Mouse (Mus musculus) lung, embryonic 16.5 days (tissue): ENCODE data around the gene B4galt5. TPM values are rescaled to one million over a fixed set of nuclear protein-coding genes. Genes with fewer than 3 reads are reported as not detected.

ENCODE experiments used
- ATAC-seq: fragments of 200-750 bp; cut with Nextera tagmentation; 2 replicates; pipeline ENCODE4 v1.8.0; 2017; ENCODE audit warnings: low read depth, mild to moderate bottlenecking, moderate library complexity
- H3K27ac ChIP-seq: fragments of 300-500 bp; sonication (generic); 2 replicates; pipeline ENCODE4 v1.5.1; 2014; ENCODE audit warnings: mild to moderate bottlenecking, control low read depth, low read length
- H3K27me3 ChIP-seq: fragments of 300-500 bp; sonication (generic); 2 replicates; pipeline ENCODE4 v1.6.1; 2014; ENCODE audit warnings: low read depth, low read length, mixed read lengths; ENCODE audit not compliant: control insufficient read depth, insufficient read depth
- H3K36me3 ChIP-seq: fragments of 300-500 bp; sonication (generic); 2 replicates; pipeline ENCODE4 v1.6.1; 2014; ENCODE audit warnings: low read length; ENCODE audit not compliant: control insufficient read depth, insufficient read depth
- H3K4me1 ChIP-seq: fragments of 300-500 bp; sonication (generic); replicated peaks from 2 replicates; pipeline ENCODE4 v1.6.1; 2014; ENCODE audit warnings: low read length, mixed read lengths; ENCODE audit not compliant: control insufficient read depth, insufficient read depth
- H3K4me2 ChIP-seq: fragments of 300-500 bp; sonication (generic); 2 replicates; pipeline ENCODE4 v1.6.1; 2014; ENCODE audit warnings: low read depth, low read length, control low read depth
- H3K4me3 ChIP-seq: fragments of 300-500 bp; sonication (generic); 2 replicates; pipeline ENCODE4 v1.5.1; 2014; ENCODE audit warnings: mild to moderate bottlenecking, low read length, control low read depth
- H3K9ac ChIP-seq: fragments of 300-500 bp; sonication (generic); 2 replicates; pipeline ENCODE4 v1.6.1; 2014; ENCODE audit warnings: low read length, control low read depth
- H3K9me3 ChIP-seq: fragments of 300-500 bp; sonication (generic); 2 replicates; pipeline ENCODE4 v1.6.1; 2016; ENCODE audit warnings: low read length; ENCODE audit not compliant: control insufficient read depth
- WGBS: fragments of 180-500 bp; shearing (Covaris S2); extraction: QIAGEN DNeasy Blood & Tissue Kit; methylation state at CpG from one replicate; pipeline ENCODE4 v1.1.7; 2014; 5-methylcytosine and 5-hydroxymethylcytosine counted together
- polyA plus RNA-seq: library from polyadenylated mRNA; unstranded; fragments of >200 nt; fragmentation: Nextera tagmentation; extraction: Ambion mirVana; gene quantifications from 2 replicates; pipeline ENCODE4 v1.2.1, GENCODE M21; 2015

The B4galt5 gene
- polyA plus RNA-seq, 1 experiment from 2014 or later = 7.3 TPM

GRCm38 (mm10) chr2:167330581-167330980 is 18.4 kb downstream of the B4galt5 start:
- H3K27me3 ChIP-seq = no peaks in the 10 kb centered on the region
- H3K4me3 ChIP-seq = no peak overlapping the region
- 73% methylated on average over 5 of the region's 5 CpGs for WGBS
- no peak for ATAC-seq
- H3K9ac ChIP-seq = no peak overlapping the region
- H3K36me3 ChIP-seq = no peaks in the 10 kb centered on the region
- no peak overlapping the region for H3K27ac ChIP-seq
- no peak overlapping the region for H3K4me2 ChIP-seq
- H3K9me3 ChIP-seq = no peaks in the 10 kb centered on the region
- peaks cover 14% of the 10 kb centered on the region for H3K4me1 ChIP-seq

- H3K4me2 ChIP-seq = no peak overlapping the region
- no peaks in the 10 kb centered on the region for H3K27me3 ChIP-seq
- no peaks in the 10 kb centered on the region for H3K9me3 ChIP-seq
- no peak overlapping the region for H3K9ac ChIP-seq
- ATAC-seq = no peak
- 87% methylated on average over 9 of the region's 9 CpGs for WGBS
- H3K27ac ChIP-seq = no peak overlapping the region
- H3K36me3 ChIP-seq = no peaks in the 10 kb centered on the region
- H3K4me3 ChIP-seq = no peak overlapping the region
- H3K4me1 ChIP-seq = peaks cover 14% of the 10 kb centered on the region
Measured at GRCm38 (mm10) chr2:167329478-167330262, 19.3 kb downstream of the B4galt5 start.

- no peak for ATAC-seq
- WGBS = 64% methylated on average over 6 of the region's 6 CpGs
- Histone ChIP-seq H3K9me3 (no peaks in the 10 kb centered on the region), H3K4me3 (no peak overlapping the region), H3K4me2 (no peak overlapping the region), H3K27me3 (no peaks in the 10 kb centered on the region), H3K4me1 (peaks cover 15% of the 10 kb centered on the region), H3K27ac (no peak overlapping the region), H3K36me3 (no peaks in the 10 kb centered on the region), H3K9ac (no peak overlapping the region)
Measured at GRCm38 (mm10) chr2:167328340-167328739, 20.6 kb downstream of the B4galt5 start.

GRCm38 (mm10) chr2:167326582-167326981 is 22.4 kb downstream of the B4galt5 start:
- Histone ChIP-seq H3K9me3 (no peaks in the 10 kb centered on the region), H3K4me2 (no peak overlapping the region), H3K27me3 (no peaks in the 10 kb centered on the region), H3K9ac (no peak overlapping the region), H3K4me1 (peaks cover 13% of the 10 kb centered on the region), H3K36me3 (no peaks in the 10 kb centered on the region), H3K4me3 (no peak overlapping the region), H3K27ac (no peak overlapping the region)
- WGBS = 72% methylated on average over 9 of the region's 9 CpGs
- no peak for ATAC-seq

GRCm38 (mm10) chr2:167324151-167324930 is 24.6 kb downstream of the B4galt5 start:
- H3K9ac ChIP-seq = no peak overlapping the region
- peaks cover 4% of the 10 kb centered on the region; the same call in 1 of the 2 replicates for H3K4me1 ChIP-seq
- no peak overlapping the region for H3K4me2 ChIP-seq
- no peak for ATAC-seq
- H3K9me3 ChIP-seq = no peaks in the 10 kb centered on the region
- WGBS = 52% methylated on average over 10 of the region's 10 CpGs
- no peak overlapping the region for H3K27ac ChIP-seq
- no peaks in the 10 kb centered on the region for H3K27me3 ChIP-seq
- H3K4me3 ChIP-seq = no peak overlapping the region
- no peaks in the 10 kb centered on the region for H3K36me3 ChIP-seq

GRCm38 (mm10) chr2:167323116-167323515 is 25.9 kb downstream of the B4galt5 start:
- no peak overlapping the region for H3K4me3 ChIP-seq
- ATAC-seq = no peak
- no peak overlapping the region for H3K27ac ChIP-seq
- no peaks in the 10 kb centered on the region for H3K9me3 ChIP-seq
- H3K4me1 ChIP-seq = peaks cover 8% of the 10 kb centered on the region; the same call in 1 of the 2 replicates
- 39% methylated on average over 3 of the region's 3 CpGs for WGBS
- no peak overlapping the region for H3K4me2 ChIP-seq
- H3K9ac ChIP-seq = no peak overlapping the region
- H3K36me3 ChIP-seq = no peaks in the 10 kb centered on the region
- H3K27me3 ChIP-seq = no peaks in the 10 kb centered on the region

GRCm38 (mm10) chr2:167321372-167321771 is 27.6 kb downstream of the B4galt5 start:
- Histone ChIP-seq H3K4me3 (no peak overlapping the region), H3K27me3 (no peaks in the 10 kb centered on the region), H3K4me1 (peaks cover 8% of the 10 kb centered on the region; the same call in 1 of the 2 replicates), H3K27ac (no peak overlapping the region), H3K9ac (no peak overlapping the region), H3K36me3 (no peaks in the 10 kb centered on the region), H3K9me3 (no peaks in the 10 kb centered on the region), H3K4me2 (no peak overlapping the region)
- no peak for ATAC-seq
- 83% methylated on average over 8 of the region's 8 CpGs for WGBS

- Histone ChIP-seq H3K4me2 (no peak overlapping the region), H3K27me3 (no peaks in the 10 kb centered on the region), H3K27ac (peak overlapping the region; percentile 32), H3K4me3 (no peak overlapping the region), H3K9ac (no peak overlapping the region; the same call in 1 of the 2 replicates), H3K9me3 (no peaks in the 10 kb centered on the region), H3K4me1 (peaks cover 8% of the 10 kb centered on the region), H3K36me3 (no peaks in the 10 kb centered on the region)
- WGBS = 30% methylated on average over 5 of the region's 5 CpGs
- ATAC-seq = 0 out of 2 replicates have a peak, but pooled peaks have one; percentile 44
Measured at GRCm38 (mm10) chr2:167318981-167319380, 30.0 kb downstream of the B4galt5 start.

GRCm38 (mm10) chr2:167316724-167317187 is 32.2 kb downstream of the B4galt5 start:
- Histone ChIP-seq H3K4me1 (peaks cover 14% of the 10 kb centered on the region), H3K9ac (no peak overlapping the region), H3K36me3 (no peaks in the 10 kb centered on the region), H3K9me3 (no peaks in the 10 kb centered on the region), H3K4me2 (no peak overlapping the region), H3K27me3 (no peaks in the 10 kb centered on the region), H3K27ac (no peak overlapping the region), H3K4me3 (no peak overlapping the region)
- 47% methylated on average over 3 of the region's 3 CpGs for WGBS
- no peak for ATAC-seq
